Mouse (Mus musculus) CH12.LX (cell line): ENCODE measurements around the gene Lgals2.

Experiments used
- CHD2 ChIP-seq: IDR thresholded peaks from 2 replicates; pipeline ENCODE4 v1.6.1; 2011; ENCODE audit warnings: low read length, improper control_type of control experiment
- CTCF ChIP-seq, 2 experiments: IDR thresholded peaks in 1 of 2; conservative IDR thresholded peaks in 1 of 2; 2 replicates each; pipeline ENCODE4 v1.5.1; 2011 to 2012; ENCODE audit warnings: low read depth in 2 of 2, low read length in 2 of 2, improper control_type of control experiment in 1 of 2, inconsistent platforms in 1 of 2, mild to moderate bottlenecking in 1 of 2, moderate library complexity in 1 of 2
- EP300 ChIP-seq: IDR thresholded peaks from 2 replicates; pipeline ENCODE4 v1.6.1; 2011; ENCODE audit warnings: low read length, improper control_type of control experiment
- GABPA ChIP-seq: IDR thresholded peaks from 2 replicates; pipeline ENCODE4 v1.6.1; 2012; ENCODE audit warnings: low read depth, low read length, improper control_type of control experiment, inconsistent platforms; ENCODE audit not compliant: insufficient replicate concordance
- KAT2A ChIP-seq: IDR thresholded peaks from 2 replicates; pipeline ENCODE4 v1.6.1; 2012; ENCODE audit warnings: low read length, improper control_type of control experiment, inconsistent platforms; ENCODE audit not compliant: insufficient replicate concordance
- MAX ChIP-seq: IDR thresholded peaks from 2 replicates; pipeline ENCODE4 v1.6.1; 2011; ENCODE audit warnings: low read length, improper control_type of control experiment
- MXI1 ChIP-seq: IDR thresholded peaks from 2 replicates; pipeline ENCODE4 v1.6.1; 2011; ENCODE audit warnings: mild to moderate bottlenecking, low read depth, low read length, improper control_type of control experiment
- MYC ChIP-seq: IDR thresholded peaks from 2 replicates; pipeline ENCODE4 v1.6.1; 2011; ENCODE audit warnings: low read depth, mild to moderate bottlenecking, improper control_type of control experiment, low read length
- POLR2A ChIP-seq: IDR thresholded peaks from 2 replicates; pipeline ENCODE4 v1.6.1; 2011; ENCODE audit warnings: low read depth, mild to moderate bottlenecking, improper control_type of control experiment, low read length
- RAD21 ChIP-seq: IDR thresholded peaks from 2 replicates; pipeline ENCODE4 v1.6.1; 2011; ENCODE audit warnings: low read depth, mild to moderate bottlenecking, low read length, improper control_type of control experiment, moderate library complexity
- SMC3 ChIP-seq: IDR thresholded peaks from 2 replicates; pipeline ENCODE4 v1.6.1; 2011; ENCODE audit warnings: low read depth, low read length, improper control_type of control experiment
- TBP ChIP-seq: conservative IDR thresholded peaks from 2 replicates; pipeline ENCODE4 v1.6.1; 2011; ENCODE audit warnings: low read depth, low read length, improper control_type of control experiment
- ZC3H11A ChIP-seq: IDR thresholded peaks from 2 replicates; pipeline ENCODE4 v1.6.1; 2012; ENCODE audit warnings: low read depth, mild to moderate bottlenecking, inconsistent platforms, low read length, improper control_type of control experiment
- ZNF384 ChIP-seq: IDR thresholded peaks from 2 replicates; pipeline ENCODE4 v1.6.1; 2012; ENCODE audit warnings: low read depth, low read length, improper control_type of control experiment, inconsistent platforms

DNA sequence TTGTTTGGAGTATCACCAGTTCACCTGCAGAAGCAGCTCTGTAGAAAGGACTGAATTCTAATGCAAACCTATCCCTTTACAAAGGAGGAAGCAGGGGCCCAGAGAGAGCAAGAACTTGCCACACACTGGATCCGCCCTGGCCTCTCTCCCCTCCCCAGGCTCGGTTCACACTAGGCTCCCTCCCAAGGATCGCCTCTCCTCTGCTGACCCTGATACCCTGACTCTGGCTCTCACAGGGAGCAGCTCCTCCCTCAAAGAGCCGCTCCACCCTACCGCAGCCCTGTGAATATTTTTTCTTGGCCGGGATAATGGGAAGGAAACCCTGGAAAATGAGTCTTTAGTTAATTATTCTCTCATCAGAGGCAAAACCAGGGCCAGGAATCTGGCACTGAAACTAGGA is 51.0 kb downstream of the Lgals2 start:
- no peak for TF ChIP-seq CTCF (conservative IDR thresholded peaks at IDR 0.05 in 1 of 2, IDR thresholded peaks at IDR 0.05 in 1 of 2; ENCODE audit: low read depth in 2 of 2, low read length in 2 of 2)
- TF ChIP-seq POLR2A, result no peak
- TF ChIP-seq KAT2A, result no peak
- TF ChIP-seq EP300, result no peak
- no peak for TF ChIP-seq GABPA
- no peak for TF ChIP-seq MAX
- no peak for TF ChIP-seq SMC3
- no peak for TF ChIP-seq MYC
- no peak for TF ChIP-seq ZNF384
- TF ChIP-seq CHD2, result no peak
- no peak for TF ChIP-seq RAD21
- no peak for TF ChIP-seq ZC3H11A
- no peak for TF ChIP-seq MXI1
- no peak for TF ChIP-seq TBP
